Mouse (Mus musculus) cortical plate, adult 2 months (tissue): Measurements from ENCODE around the gene Iqcj.
A peak's percentile ranks its signal among the peaks of the same experiment; 100 is the strongest.

Experiments used
- CTCF ChIP-seq: fragments of 200-500 bp; IDR thresholded peaks from 2 replicates; pipeline ENCODE4 v1.5.1; 2011; ENCODE audit warnings: mild to moderate bottlenecking, control low read depth, low read length; ENCODE audit not compliant: insufficient read depth; ENCODE audit errors: extremely low read depth
- POLR2A ChIP-seq: fragments of 200-500 bp; IDR thresholded peaks from 2 replicates; pipeline ENCODE4 v1.6.1; 2011; ENCODE audit warnings: mild to moderate bottlenecking, low read length, control low read depth; ENCODE audit not compliant: insufficient read depth; ENCODE audit errors: extremely low read depth

GRCm38 (mm10) chr3:68045475-68046416, 153.7 kb downstream of the Iqcj start:
- peak; percentile 90 for TF ChIP-seq CTCF
- no peak for TF ChIP-seq POLR2A
